In genomic region chr3:130404525-130405409, GRCm38 (mm10) we compare ENCODE assay signal across 25 mouse cellular contexts.
DNase-seq lines count a peak whose midpoint lies in the region; ATAC-seq lines count a peak whose summit lies in the region.
"Had no signal": no experiment of that assay in that cellular context is flagged by ENCODE, and none has a peak within 500 bp of the region (broad histone marks: within the 10 kb centered on the region; RNA-seq: fewer than 3 reads in every experiment).

No protein-coding gene starts in this region.

- H3K27me3 ChIP-seq in kidney, embryonic 15.5 days, result peaks cover 9% of the 10 kb centered on the region; the same call in 1 of the 2 replicates
- H3K27me3 ChIP-seq in forebrain, embryonic 13.5 days, result no peaks in the 10 kb centered on the region
- no peaks in the 10 kb centered on the region for H3K27me3 ChIP-seq in hindbrain, embryonic 16.5 days (replicated peaks; ENCODE audit: control insufficient read depth, insufficient read depth, low read length)
- no peaks in the 10 kb centered on the region for H3K27me3 ChIP-seq in midbrain, embryonic 16.5 days (ENCODE audit: control insufficient read depth, insufficient read depth, low read depth, low read length)
- H3K27me3 ChIP-seq: embryonic facial prominence, embryonic 12.5 days; intestine, embryonic 15.5 days had no signal

- no peaks in the 10 kb centered on the region for H3K36me3 ChIP-seq in kidney, embryonic 15.5 days
- H3K36me3 ChIP-seq in forebrain, embryonic 13.5 days (ENCODE audit: poor library complexity, severe bottlenecking), result no peaks in the 10 kb centered on the region
- H3K36me3 ChIP-seq in hindbrain, embryonic 16.5 days (ENCODE audit: control insufficient read depth, insufficient read depth, low read length), result no peaks in the 10 kb centered on the region
- no peaks in the 10 kb centered on the region for H3K36me3 ChIP-seq in midbrain, embryonic 16.5 days (ENCODE audit: control insufficient read depth, insufficient read depth, low read length)
- H3K36me3 ChIP-seq: embryonic facial prominence, embryonic 12.5 days; intestine, embryonic 15.5 days; neural tube, embryonic 12.5 days had no signal

- no peak overlapping the region for H3K27ac ChIP-seq in kidney, embryonic 15.5 days
- H3K27ac ChIP-seq in forebrain, embryonic 13.5 days, result no peak overlapping the region
- H3K27ac ChIP-seq in hindbrain, embryonic 16.5 days (ENCODE audit: low read depth, low read length), result no peak overlapping the region
- H3K27ac ChIP-seq in midbrain, embryonic 16.5 days (ENCODE audit: low read length), result peak overlapping the region; percentile 55; the same call in 1 of the 2 replicates
- H3K27ac ChIP-seq: embryonic facial prominence, embryonic 12.5 days; heart, adult 2 months; intestine, embryonic 15.5 days; left cerebral cortex, adult 2 months; neural tube, embryonic 12.5 days had no signal

- no peaks in the 10 kb centered on the region for H3K9me3 ChIP-seq in kidney, embryonic 15.5 days (replicated peaks)
- H3K9me3 ChIP-seq in forebrain, embryonic 13.5 days (replicated peaks), result no peaks in the 10 kb centered on the region
- no peaks in the 10 kb centered on the region for H3K9me3 ChIP-seq in hindbrain, embryonic 16.5 days (ENCODE audit: control insufficient read depth, low read length)
- H3K9me3 ChIP-seq in midbrain, embryonic 16.5 days (replicated peaks; ENCODE audit: control insufficient read depth, low read length, poor library complexity, severe bottlenecking), result no peaks in the 10 kb centered on the region
- H3K9me3 ChIP-seq: embryonic facial prominence, embryonic 12.5 days; intestine, embryonic 15.5 days; neural tube, embryonic 12.5 days had no signal

- DNase-seq in kidney, postnatal 14 days, result no peak
- DNase-seq in testis, postnatal 14 days (ENCODE audit: low spot score), result no peak
- DNase-seq in adrenal gland, postnatal 14 days, result no peak
- DNase-seq in B cell, adult 2 months, result no peak
- DNase-seq: adrenal gland, postnatal 25 days; cerebellum, adult 2 months; cerebellum, postnatal 36 days; gastrocnemius, postnatal 25 days; heart, adult 2 months; heart, postnatal 36 days; kidney, postnatal 10 days; left cerebral cortex, postnatal 4 days; liver; right cerebral cortex, postnatal 14 days; thymus, adult 2 months had no signal

- 0 out of 2 replicates have a peak, but pooled peaks have one; percentile 61 for ATAC-seq in kidney, embryonic 15.5 days (replicated peaks; ENCODE audit: low FRiP score)
- peak; percentile 69; the same call in 1 of the 2 replicates for ATAC-seq in forebrain, embryonic 13.5 days
- ATAC-seq in hindbrain, embryonic 16.5 days, result 0 out of 2 replicates have a peak, but pooled peaks have one; percentile 24
- peak; percentile 56; the same call in 1 of the 2 replicates for ATAC-seq in midbrain, embryonic 16.5 days
- ATAC-seq: intestine, embryonic 15.5 days; lung, postnatal 0 days had no signal

- H3K9ac ChIP-seq in kidney, embryonic 15.5 days, result no peak overlapping the region
- H3K9ac ChIP-seq in forebrain, embryonic 13.5 days, result no peak overlapping the region
- H3K9ac ChIP-seq in hindbrain, embryonic 16.5 days (ENCODE audit: low read depth, low read length), result no peak overlapping the region
- no peak overlapping the region for H3K9ac ChIP-seq in midbrain, embryonic 16.5 days (ENCODE audit: low read depth, low read length)
- H3K9ac ChIP-seq: embryonic facial prominence, embryonic 12.5 days; intestine, embryonic 15.5 days; neural tube, embryonic 12.5 days had no signal

- peaks cover 31% of the 10 kb centered on the region for H3K4me1 ChIP-seq in kidney, embryonic 15.5 days
- H3K4me1 ChIP-seq in forebrain, embryonic 13.5 days, result peaks cover 23% of the 10 kb centered on the region
- no peaks in the 10 kb centered on the region for H3K4me1 ChIP-seq in hindbrain, embryonic 16.5 days (ENCODE audit: control insufficient read depth, insufficient read depth, low read depth, low read length)
- peaks cover 10% of the 10 kb centered on the region for H3K4me1 ChIP-seq in midbrain, embryonic 16.5 days (ENCODE audit: control insufficient read depth, insufficient read depth, low read length)
- H3K4me1 ChIP-seq: intestine, embryonic 15.5 days had no signal

- H3K4me3 ChIP-seq in kidney, embryonic 15.5 days (replicated peaks), result no peak overlapping the region
- no peak overlapping the region for H3K4me3 ChIP-seq in forebrain, embryonic 13.5 days
- no peak overlapping the region for H3K4me3 ChIP-seq in hindbrain, embryonic 16.5 days (ENCODE audit: low read length)
- H3K4me3 ChIP-seq in midbrain, embryonic 16.5 days (ENCODE audit: low read depth, low read length), result no peak overlapping the region
- H3K4me3 ChIP-seq: embryonic facial prominence, embryonic 12.5 days; erythroblast, embryonic 14.5 days; heart, adult 2 months; intestine, embryonic 15.5 days; left cerebral cortex, adult 2 months; neural tube, embryonic 12.5 days had no signal

- 44% methylated on average over 8 of the region's 8 CpGs for WGBS in kidney, embryonic 15.5 days
- 7% methylated on average over 8 of the region's 8 CpGs for WGBS in forebrain, embryonic 13.5 days
- WGBS in hindbrain, embryonic 16.5 days, result 38% methylated on average over 8 of the region's 8 CpGs
- WGBS in midbrain, embryonic 16.5 days, result 24% methylated on average over 8 of the region's 8 CpGs

- H3K4me2 ChIP-seq in kidney, embryonic 15.5 days, result no peak overlapping the region
- H3K4me2 ChIP-seq in forebrain, embryonic 13.5 days, result 0 out of 2 replicates have a peak overlapping the region, but pooled peaks have one; percentile 3
- no peak overlapping the region for H3K4me2 ChIP-seq in hindbrain, embryonic 16.5 days (ENCODE audit: low read length)
- H3K4me2 ChIP-seq in midbrain, embryonic 16.5 days (ENCODE audit: low read length), result 0 out of 2 replicates have a peak overlapping the region, but pooled peaks have one; percentile 9
- H3K4me2 ChIP-seq: embryonic facial prominence, embryonic 12.5 days; intestine, embryonic 15.5 days; neural tube, embryonic 12.5 days had no signal

Comparison
In these comparisons a context has a peak if more than half of its experiments do, and no peak if none do; other contexts are left out.
1. H3K4me2 ChIP-seq: peak in forebrain, embryonic 13.5 days (single experiment) and midbrain, embryonic 16.5 days (single experiment); none in kidney, embryonic 15.5 days (single experiment) and hindbrain, embryonic 16.5 days (single experiment).
2. Peak in every context shown above with its lines, with median percentiles within 50 percentile points of each other: ATAC-seq.